Mouse (Mus musculus): ENCODE data around the gene Snrpg. TPM values are rescaled to one million over a fixed set of nuclear protein-coding genes. Genes with fewer than 3 reads are reported as not detected.
"Not testable (repeated sequence)": the region's sequence is repeated elsewhere in the genome, so short reads cannot be mapped to it uniquely, and the experiment has no call there.

Gene Snrpg
- polyA plus RNA-seq (2015; fragmentation: Nextera tagmentation; extraction: Ambion mirVana): 649 and 709 TPM in 2 replicates

GRCm38 (mm10) chr6:86370764-86371339 is at the start of gene Snrpg:
Gene Snrpg, plus strand, starts transcription at chr6:86371304.
- DNase-seq (ENCODE audit: low spot score): peak; percentile 34

GRCm38 (mm10) chr6:86322031-86322563 is 49.0 kb upstream of the Snrpg start:
- DNase-seq (ENCODE audit: low spot score): no peak

GRCm38 (mm10) chr6:86322991-86323390 is 48.1 kb upstream of the Snrpg start:
- no peak for DNase-seq (ENCODE audit: low spot score)

GRCm38 (mm10) chr6:86324400-86324799 is 46.7 kb upstream of the Snrpg start:
- DNase-seq (ENCODE audit: low spot score): no peak

- no peak for DNase-seq (ENCODE audit: low spot score)
Measured at GRCm38 (mm10) chr6:86325646-86326045, 45.5 kb upstream of the Snrpg start.

GRCm38 (mm10) chr6:86326866-86327265 is 44.2 kb upstream of the Snrpg start:
- no peak for DNase-seq (ENCODE audit: low spot score)

- DNase-seq (ENCODE audit: low spot score): no peak
Measured at GRCm38 (mm10) chr6:86328369-86328768, 42.7 kb upstream of the Snrpg start.

GRCm38 (mm10) chr6:86329943-86330342 is 41.2 kb upstream of the Snrpg start:
- no peak for DNase-seq (ENCODE audit: low spot score)

- no peak for DNase-seq (ENCODE audit: low spot score)
Measured at GRCm38 (mm10) chr6:86335121-86335849, 35.8 kb upstream of the Snrpg start.

- DNase-seq (ENCODE audit: low spot score): no peak
Measured at GRCm38 (mm10) chr6:86335860-86336259, 35.2 kb upstream of the Snrpg start.

- DNase-seq (ENCODE audit: low spot score): not testable (repeated sequence)
Measured at GRCm38 (mm10) chr6:86336340-86336739, 34.8 kb upstream of the Snrpg start.

GRCm38 (mm10) chr6:86343656-86344055 is 27.4 kb upstream of the Snrpg start:
- DNase-seq (ENCODE audit: low spot score): no peak

GRCm38 (mm10) chr6:86346063-86346462 is 25.0 kb upstream of the Snrpg start:
- no peak for DNase-seq (ENCODE audit: low spot score)

GRCm38 (mm10) chr6:86349257-86349656 is 21.8 kb upstream of the Snrpg start:
- peak; percentile 55 for DNase-seq (ENCODE audit: low spot score)

GRCm38 (mm10) chr6:86354948-86355347 is 16.2 kb upstream of the Snrpg start:
- DNase-seq (ENCODE audit: low spot score): no peak

GRCm38 (mm10) chr6:86356956-86357355 is 14.1 kb upstream of the Snrpg start:
- DNase-seq (ENCODE audit: low spot score): peak; percentile 76

- DNase-seq (ENCODE audit: low spot score): no peak
Measured at GRCm38 (mm10) chr6:86360691-86361090, 10.4 kb upstream of the Snrpg start.

- DNase-seq (ENCODE audit: low spot score): no peak
Measured at GRCm38 (mm10) chr6:86361373-86361772, 9.7 kb upstream of the Snrpg start.

- peak; percentile 83 for DNase-seq (ENCODE audit: low spot score)
Measured at GRCm38 (mm10) chr6:86364442-86365141, 6.5 kb upstream of the Snrpg start.

GRCm38 (mm10) chr6:86365371-86366124 is 5.6 kb upstream of the Snrpg start, which contains the start of gene Fam136a:
Gene Fam136a, plus strand, starts transcription at chr6:86365646.
- peak; percentile 98 for DNase-seq (ENCODE audit: low spot score)

Data from thymus, postnatal 0 days (tissue).